Mouse (Mus musculus): ENCODE data around the gene Ackr3. TPM values are rescaled to one million over a fixed set of nuclear protein-coding genes. Genes with fewer than 3 reads are reported as not detected.
A peak's percentile ranks its signal among the peaks of the same experiment; 100 is the strongest.

The Ackr3 gene
- polyA plus RNA-seq, 1 experiment from 2014 or later: 51.0 TPM

- H3K4me1 ChIP-seq (ENCODE audit: control insufficient read depth in 2 of 2, insufficient read depth in 2 of 2, low read length in 2 of 2): peaks cover 28 to 29% of the 10 kb centered on the region in 2 experiments
- H3K9me3 ChIP-seq (ENCODE audit: control insufficient read depth, low read length): no peaks in the 10 kb centered on the region
- no peak overlapping the region; a peak in 1 of 4 replicates for H3K27ac ChIP-seq (replicated peaks in 1 of 2; ENCODE audit: control insufficient read depth in 1 of 2, insufficient read depth in 1 of 2, low read depth in 2 of 2, low read length in 2 of 2)
- 40% methylated on average over 9 of the region's 9 CpGs for WGBS
- H3K4me3 ChIP-seq (ENCODE audit: control insufficient read depth in 1 of 2, insufficient read depth in 1 of 2, low read depth in 1 of 2, low read length in 2 of 2): no peak overlapping the region
- no peak overlapping the region for H3K9ac ChIP-seq (ENCODE audit: low read length)
- no peaks in the 10 kb centered on the region for H3K36me3 ChIP-seq (ENCODE audit: control insufficient read depth, insufficient read depth, low read length)
- no peaks in the 10 kb centered on the region for H3K27me3 ChIP-seq (ENCODE audit: control insufficient read depth, insufficient read depth, low read length)
- no peak for ATAC-seq (ENCODE audit: insufficient number of reproducible peaks, insufficient read depth, low FRiP score, low read depth)
- H3K4me2 ChIP-seq (ENCODE audit: low read length): no peak overlapping the region
These were observed 21.9 kb downstream of the Ackr3 start for GRCm38 (mm10) chr1:90225603-90226254.

- H3K4me2 ChIP-seq (ENCODE audit: low read length): peak overlapping the region; percentile 23
- H3K9me3 ChIP-seq (ENCODE audit: control insufficient read depth, low read length): no peaks in the 10 kb centered on the region
- no peak overlapping the region for H3K4me3 ChIP-seq (ENCODE audit: control insufficient read depth in 1 of 2, insufficient read depth in 1 of 2, low read depth in 1 of 2, low read length in 2 of 2)
- no peaks in the 10 kb centered on the region for H3K36me3 ChIP-seq (ENCODE audit: control insufficient read depth, insufficient read depth, low read length)
- H3K4me1 ChIP-seq (ENCODE audit: control insufficient read depth in 2 of 2, insufficient read depth in 2 of 2, low read length in 2 of 2): peaks cover 29 to 30% of the 10 kb centered on the region in 2 experiments
- peak overlapping the region in 1 of 2 experiments; percentile 17; a peak in 1 of 4 replicates for H3K27ac ChIP-seq (replicated peaks in 1 of 2; ENCODE audit: control insufficient read depth in 1 of 2, insufficient read depth in 1 of 2, low read depth in 2 of 2, low read length in 2 of 2)
- no peak overlapping the region for H3K9ac ChIP-seq (ENCODE audit: low read length)
- ATAC-seq (ENCODE audit: insufficient number of reproducible peaks, insufficient read depth, low FRiP score, low read depth): 0 out of 2 replicates have a peak, but pooled peaks have one; percentile 48
- WGBS: 7% methylated on average over 12 of the region's 12 CpGs
- no peaks in the 10 kb centered on the region for H3K27me3 ChIP-seq (ENCODE audit: control insufficient read depth, insufficient read depth, low read length)
These were observed 24.0 kb downstream of the Ackr3 start for GRCm38 (mm10) chr1:90227684-90228322.

- Histone ChIP-seq H3K27me3 (ENCODE audit: control insufficient read depth, insufficient read depth, low read length) (no peaks in the 10 kb centered on the region), H3K27ac (replicated peaks in 1 of 2; ENCODE audit: control insufficient read depth in 1 of 2, insufficient read depth in 1 of 2, low read depth in 2 of 2, low read length in 2 of 2) (peak overlapping the region in 1 of 2 experiments; percentile 17; a peak in 1 of 4 replicates), H3K4me3 (ENCODE audit: control insufficient read depth in 1 of 2, insufficient read depth in 1 of 2, low read depth in 1 of 2, low read length in 2 of 2) (no peak overlapping the region), H3K36me3 (ENCODE audit: control insufficient read depth, insufficient read depth, low read length) (no peaks in the 10 kb centered on the region), H3K4me1 (ENCODE audit: control insufficient read depth in 2 of 2, insufficient read depth in 2 of 2, low read length in 2 of 2) (peaks cover 29 to 30% of the 10 kb centered on the region in 2 experiments), H3K9ac (ENCODE audit: low read length) (no peak overlapping the region; the same call in 1 of the 2 replicates), H3K9me3 (ENCODE audit: control insufficient read depth, low read length) (no peaks in the 10 kb centered on the region), H3K4me2 (ENCODE audit: low read length) (peak overlapping the region; percentile 9; the same call in 1 of the 2 replicates)
- 21% methylated on average over 9 of the region's 9 CpGs for WGBS
- ATAC-seq (ENCODE audit: insufficient number of reproducible peaks, insufficient read depth, low FRiP score, low read depth): no peak
These were observed 24.5 kb downstream of the Ackr3 start for GRCm38 (mm10) chr1:90228323-90228697.

- H3K4me3 ChIP-seq (ENCODE audit: control insufficient read depth in 1 of 2, insufficient read depth in 1 of 2, low read depth in 1 of 2, low read length in 2 of 2): no peak overlapping the region
- H3K9ac ChIP-seq (ENCODE audit: low read length): no peak overlapping the region
- ATAC-seq (ENCODE audit: insufficient number of reproducible peaks, insufficient read depth, low FRiP score, low read depth): no peak
- no peaks in the 10 kb centered on the region for H3K9me3 ChIP-seq (ENCODE audit: control insufficient read depth, low read length)
- H3K4me1 ChIP-seq (ENCODE audit: control insufficient read depth in 2 of 2, insufficient read depth in 2 of 2, low read length in 2 of 2): peaks cover 31 to 33% of the 10 kb centered on the region in 2 experiments
- no peaks in the 10 kb centered on the region for H3K27me3 ChIP-seq (ENCODE audit: control insufficient read depth, insufficient read depth, low read length)
- H3K4me2 ChIP-seq (ENCODE audit: low read length): no peak overlapping the region
- H3K36me3 ChIP-seq (ENCODE audit: control insufficient read depth, insufficient read depth, low read length): no peaks in the 10 kb centered on the region
- 89% methylated on average over 4 of the region's 4 CpGs for WGBS
- no peak overlapping the region for H3K27ac ChIP-seq (replicated peaks in 1 of 2; ENCODE audit: control insufficient read depth in 1 of 2, insufficient read depth in 1 of 2, low read depth in 2 of 2, low read length in 2 of 2)
These were observed 26.8 kb downstream of the Ackr3 start for GRCm38 (mm10) chr1:90230611-90231010.

GRCm38 (mm10) chr1:90231591-90232490 is 28.1 kb downstream of the Ackr3 start:
- Histone ChIP-seq H3K27ac (replicated peaks in 1 of 2; ENCODE audit: control insufficient read depth in 1 of 2, insufficient read depth in 1 of 2, low read depth in 2 of 2, low read length in 2 of 2) (no peak overlapping the region), H3K27me3 (ENCODE audit: control insufficient read depth, insufficient read depth, low read length) (no peaks in the 10 kb centered on the region), H3K4me1 (ENCODE audit: control insufficient read depth in 2 of 2, insufficient read depth in 2 of 2, low read length in 2 of 2) (peaks cover 27 to 28% of the 10 kb centered on the region in 2 experiments), H3K36me3 (ENCODE audit: control insufficient read depth, insufficient read depth, low read length) (no peaks in the 10 kb centered on the region), H3K9ac (ENCODE audit: low read length) (no peak overlapping the region), H3K9me3 (ENCODE audit: control insufficient read depth, low read length) (no peaks in the 10 kb centered on the region), H3K4me3 (ENCODE audit: control insufficient read depth in 1 of 2, insufficient read depth in 1 of 2, low read depth in 1 of 2, low read length in 2 of 2) (no peak overlapping the region), H3K4me2 (ENCODE audit: low read length) (no peak overlapping the region)
- no peak for ATAC-seq (ENCODE audit: insufficient number of reproducible peaks, insufficient read depth, low FRiP score, low read depth)
- 79% methylated on average over 22 of the region's 22 CpGs for WGBS

- no peak for ATAC-seq (ENCODE audit: insufficient number of reproducible peaks, insufficient read depth, low FRiP score, low read depth)
- Histone ChIP-seq H3K4me3 (ENCODE audit: control insufficient read depth in 1 of 2, insufficient read depth in 1 of 2, low read depth in 1 of 2, low read length in 2 of 2) (no peak overlapping the region), H3K9me3 (ENCODE audit: control insufficient read depth, low read length) (no peaks in the 10 kb centered on the region), H3K4me2 (ENCODE audit: low read length) (no peak overlapping the region), H3K36me3 (ENCODE audit: control insufficient read depth, insufficient read depth, low read length) (no peaks in the 10 kb centered on the region), H3K9ac (ENCODE audit: low read length) (no peak overlapping the region), H3K27ac (replicated peaks in 1 of 2; ENCODE audit: control insufficient read depth in 1 of 2, insufficient read depth in 1 of 2, low read depth in 2 of 2, low read length in 2 of 2) (no peak overlapping the region), H3K27me3 (ENCODE audit: control insufficient read depth, insufficient read depth, low read length) (no peaks in the 10 kb centered on the region), H3K4me1 (ENCODE audit: control insufficient read depth in 2 of 2, insufficient read depth in 2 of 2, low read length in 2 of 2) (peaks cover 25% of the 10 kb centered on the region in 2 experiments)
These were observed 28.7 kb downstream of the Ackr3 start for GRCm38 (mm10) chr1:90232491-90232885.

GRCm38 (mm10) chr1:90234620-90235054 is 30.9 kb downstream of the Ackr3 start:
- no peaks in the 10 kb centered on the region for H3K36me3 ChIP-seq (ENCODE audit: control insufficient read depth, insufficient read depth, low read length)
- H3K27ac ChIP-seq (replicated peaks in 1 of 2; ENCODE audit: control insufficient read depth in 1 of 2, insufficient read depth in 1 of 2, low read depth in 2 of 2, low read length in 2 of 2): no peak overlapping the region
- peaks cover 11 to 16% of the 10 kb centered on the region in 2 experiments for H3K4me1 ChIP-seq (ENCODE audit: control insufficient read depth in 2 of 2, insufficient read depth in 2 of 2, low read length in 2 of 2)
- 50% methylated on average over 11 of the region's 11 CpGs for WGBS
- no peak for ATAC-seq (ENCODE audit: insufficient number of reproducible peaks, insufficient read depth, low FRiP score, low read depth)
- no peak overlapping the region for H3K4me3 ChIP-seq (ENCODE audit: control insufficient read depth in 1 of 2, insufficient read depth in 1 of 2, low read depth in 1 of 2, low read length in 2 of 2)
- H3K9me3 ChIP-seq (ENCODE audit: control insufficient read depth, low read length): no peaks in the 10 kb centered on the region
- no peak overlapping the region for H3K4me2 ChIP-seq (ENCODE audit: low read length)
- no peaks in the 10 kb centered on the region for H3K27me3 ChIP-seq (ENCODE audit: control insufficient read depth, insufficient read depth, low read length)
- no peak overlapping the region for H3K9ac ChIP-seq (ENCODE audit: low read length)
